Mouse (Mus musculus): ENCODE measurements at regions not wholly inside any gene's neighbourhood (a gene's known extent, or its start where the extent isn't known, plus 50 kb on each side); places are given as distances from the start of the nearest gene placed in this dataset.

DNA sequence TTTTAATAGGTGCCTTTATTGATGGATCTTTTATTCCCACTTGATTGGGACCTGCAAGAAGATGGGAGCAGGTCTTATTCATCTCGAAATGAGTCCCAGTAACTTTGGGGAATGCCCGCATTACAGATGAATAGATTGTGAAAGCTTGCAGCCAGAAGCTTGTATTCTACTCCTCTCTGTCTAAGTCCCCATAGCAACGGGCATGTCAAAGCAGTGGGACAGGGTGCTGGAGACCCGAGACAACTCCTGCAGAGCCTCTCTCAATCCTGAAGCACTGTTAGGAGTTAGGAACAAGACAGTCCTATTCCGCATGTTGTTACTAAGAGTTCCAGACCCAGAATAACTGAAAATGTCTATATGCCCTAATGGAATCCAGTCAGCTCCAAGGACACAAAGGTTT, 233.1 kb downstream of the Ube2cbp start:
- no peak for DNase-seq

DNA sequence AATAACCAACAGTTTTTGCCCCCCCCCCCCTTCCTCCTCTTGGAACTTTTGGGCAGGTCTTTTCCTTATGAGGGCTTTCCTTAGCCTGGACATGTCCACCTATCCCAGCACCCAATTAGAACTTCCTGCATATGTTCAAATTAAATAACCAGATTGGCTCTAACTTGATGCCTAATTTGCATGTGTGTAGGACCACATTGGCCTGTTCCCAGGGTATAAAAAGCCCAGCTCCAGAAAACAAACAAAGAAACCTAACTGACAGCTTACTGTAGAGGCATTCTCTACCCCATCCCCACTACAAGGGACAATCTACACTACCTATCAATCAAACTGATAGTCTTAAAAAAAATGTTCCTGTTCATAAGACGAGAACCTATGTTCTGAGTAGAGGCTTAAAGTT, 232.6 kb downstream of the Ube2cbp start:
- DNase-seq: no peak

DNA sequence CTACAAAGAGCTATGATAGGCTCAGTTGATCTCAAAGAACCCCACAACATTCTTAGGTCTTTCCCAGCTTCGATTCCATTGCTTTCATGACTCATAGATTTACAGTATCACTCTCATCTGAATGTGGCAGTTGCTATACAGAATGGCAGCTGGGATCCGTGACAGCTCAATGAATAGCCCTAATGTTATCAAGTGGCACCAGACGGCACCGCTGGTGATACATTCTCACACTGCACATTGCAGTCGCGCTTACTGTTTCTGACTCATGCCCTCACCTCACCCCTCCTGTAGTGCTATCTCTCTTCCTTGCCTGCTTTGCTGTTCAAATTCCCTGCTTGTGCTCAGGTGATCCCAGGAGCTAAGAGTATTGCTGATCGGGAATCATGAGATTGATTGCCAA, 231.0 kb downstream of the Ube2cbp start:
- no peak for DNase-seq

DNA sequence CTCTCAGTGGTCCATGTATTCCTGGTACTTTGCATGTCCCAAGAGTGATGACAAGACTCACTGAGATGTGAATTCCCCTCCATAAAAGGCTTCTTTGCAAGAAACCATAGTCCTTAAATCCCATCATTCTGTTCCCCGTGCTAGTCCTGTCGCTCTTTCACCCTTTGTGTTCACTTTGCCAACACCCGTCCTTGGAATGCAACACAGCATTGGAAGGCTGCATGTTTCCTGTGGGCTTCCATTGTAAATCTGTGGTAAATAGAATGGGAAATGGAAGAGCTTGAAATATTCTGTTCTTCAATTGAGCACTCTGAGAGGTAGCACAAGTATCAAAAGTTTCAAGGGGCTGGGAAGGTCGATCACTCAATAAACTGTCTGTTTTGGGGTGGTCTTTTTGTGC, 226.1 kb downstream of the Ube2cbp start:
- DNase-seq: no peak

DNA sequence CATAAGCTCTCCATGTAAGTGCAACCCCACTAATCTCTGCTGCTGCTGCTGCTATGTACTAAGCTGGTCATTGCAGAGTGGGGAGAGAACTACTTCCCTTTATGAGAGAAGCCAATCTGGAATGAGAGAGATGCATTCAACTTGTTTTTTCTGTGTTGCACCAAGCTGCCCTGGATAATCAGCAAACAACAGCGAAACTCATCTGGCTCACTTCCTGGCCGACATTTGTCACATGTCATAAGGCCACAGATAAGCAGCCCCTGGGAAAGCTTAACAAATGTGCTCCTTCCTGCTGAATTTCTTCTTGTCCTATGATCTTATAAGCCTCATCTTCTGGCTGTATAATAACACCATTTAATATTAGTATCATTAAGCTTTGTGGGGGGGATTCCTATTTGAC, 224.5 kb downstream of the Ube2cbp start:
- no peak for DNase-seq

DNA sequence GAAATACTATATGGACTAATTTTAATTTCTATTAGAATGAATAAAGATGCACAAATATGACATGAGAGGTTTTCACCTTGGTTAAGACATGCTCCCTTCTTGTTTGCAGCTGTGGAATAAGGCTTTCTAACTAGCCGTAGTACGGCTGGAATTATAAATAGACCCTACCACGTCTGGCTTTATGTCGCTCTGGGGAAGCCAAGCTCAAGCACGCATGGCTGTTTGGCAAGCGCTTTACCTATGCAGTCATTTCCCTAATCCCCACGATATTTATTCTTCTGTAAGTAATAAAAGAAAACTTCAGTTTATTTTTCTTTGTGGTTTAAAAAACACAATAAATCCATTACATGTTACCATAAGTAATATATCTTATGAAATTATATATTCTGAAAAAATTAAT, 223.9 kb downstream of the Ube2cbp start:
- no peak for DNase-seq

DNA sequence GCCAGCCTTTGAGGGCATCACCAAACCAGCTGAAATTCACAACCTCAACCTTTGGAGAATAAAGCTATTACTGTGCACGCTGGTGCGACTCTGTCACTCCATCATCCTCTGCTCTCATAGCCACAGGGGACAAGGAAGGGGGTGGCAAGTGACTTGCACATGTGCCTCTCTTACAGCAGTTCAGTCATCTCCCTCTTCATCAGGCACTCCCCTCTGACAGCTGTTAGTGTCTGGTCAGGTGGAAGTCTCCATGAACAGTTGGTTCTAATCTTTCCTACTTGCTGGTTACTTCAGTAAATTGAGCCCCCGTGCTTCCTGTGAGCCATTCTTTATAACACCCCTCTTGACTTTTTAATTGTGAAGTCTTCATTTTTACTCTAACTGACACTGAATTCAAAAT, 214.6 kb downstream of the Ube2cbp start:
- no peak for DNase-seq

DNA sequence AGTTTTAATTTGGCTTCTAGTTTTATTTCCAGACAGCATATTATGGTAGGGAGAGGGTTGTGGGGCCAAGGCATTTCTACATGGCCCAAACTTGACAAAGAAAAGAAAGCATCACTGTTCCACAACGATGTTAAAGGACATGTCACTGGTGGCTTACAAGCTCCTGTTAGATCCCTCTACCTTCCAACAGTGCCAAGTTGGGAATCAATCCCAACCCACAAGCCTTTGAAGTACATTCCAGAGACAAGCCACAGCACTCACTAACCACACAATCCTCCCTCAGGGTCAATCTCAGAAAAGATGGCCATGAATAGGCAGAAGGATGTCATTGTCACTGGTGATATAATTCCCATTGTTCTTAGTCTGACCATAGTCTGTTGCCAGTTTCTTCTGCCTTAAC, 213.4 kb downstream of the Ube2cbp start:
- DNase-seq: no peak
